22 mouse cellular contexts compared by ENCODE assay signal in genomic region chr2:45012676-45013075, GRCm38 (mm10).
"Had no signal": no experiment of that assay in that cellular context is flagged by ENCODE, and none has a peak within 500 bp of the region (broad histone marks: within the 10 kb centered on the region; RNA-seq: fewer than 3 reads in every experiment).

No protein-coding gene starts in this region.

- DNase-seq: forebrain, postnatal 0 days; gastrocnemius, postnatal 14 days; gastrocnemius, postnatal 36 days; heart, adult 18-20 months; heart, postnatal 10 days; kidney, adult 18-20 months; kidney, adult 8-10 months; kidney, postnatal 10 days; kidney, postnatal 25 days; kidney, postnatal 4 days; liver; liver, embryonic 13.5 days had no signal

- H3K27me3 ChIP-seq: hindbrain, embryonic 13.5 days; hindbrain, embryonic 15.5 days; intestine, embryonic 15.5 days; limb, embryonic 12.5 days; liver, embryonic 13.5 days; liver, embryonic 15.5 days had no signal

- H3K27ac ChIP-seq: hindbrain, embryonic 13.5 days; hindbrain, embryonic 15.5 days; hindbrain, postnatal 0 days; intestine, embryonic 15.5 days; limb, embryonic 10.5 days; limb, embryonic 12.5 days; liver, embryonic 13.5 days; liver, embryonic 15.5 days had no signal

- H3K9me3 ChIP-seq: hindbrain, embryonic 13.5 days; hindbrain, embryonic 15.5 days; intestine, embryonic 15.5 days; limb, embryonic 10.5 days; limb, embryonic 12.5 days; liver, embryonic 13.5 days; liver, embryonic 15.5 days had no signal

- H3K36me3 ChIP-seq: hindbrain, embryonic 15.5 days; intestine, embryonic 15.5 days; limb, embryonic 10.5 days; limb, embryonic 12.5 days had no signal

- H3K4me1 ChIP-seq: hindbrain, embryonic 13.5 days; hindbrain, embryonic 15.5 days; intestine, embryonic 15.5 days; limb, embryonic 12.5 days had no signal

- H3K9ac ChIP-seq: forebrain, postnatal 0 days; hindbrain, embryonic 13.5 days; hindbrain, embryonic 15.5 days; intestine, embryonic 15.5 days; limb, embryonic 12.5 days; liver, embryonic 13.5 days; liver, embryonic 15.5 days had no signal

- H3K4me2 ChIP-seq: hindbrain, embryonic 13.5 days; hindbrain, embryonic 15.5 days; intestine, embryonic 15.5 days; limb, embryonic 12.5 days; liver, embryonic 11.5 days; liver, embryonic 13.5 days; liver, embryonic 15.5 days had no signal

- ATAC-seq: forebrain, postnatal 0 days; hindbrain, postnatal 0 days; intestine, embryonic 15.5 days; intestine, postnatal 0 days had no signal

- H3K4me3 ChIP-seq: hindbrain, embryonic 13.5 days; hindbrain, embryonic 15.5 days; intestine, embryonic 15.5 days; left cerebral cortex, adult 2 months; limb, embryonic 10.5 days; limb, embryonic 12.5 days; liver, embryonic 13.5 days; liver, embryonic 15.5 days had no signal
